Mouse (Mus musculus) midbrain, embryonic 12.5 days (tissue): Measurements from ENCODE around the gene Zfp646. TPM values are rescaled to one million over a fixed set of nuclear protein-coding genes. Genes with fewer than 3 reads are reported as not detected.

Experiments used
- ATAC-seq: fragments of 200-750 bp; cut with Nextera tagmentation; 2 replicates; pipeline ENCODE4 v1.8.0; 2017; ENCODE audit warnings: low read depth, moderate TSS enrichment, moderate library complexity; ENCODE audit not compliant: low FRiP score
- H3K27ac ChIP-seq: fragments of 300-500 bp; sonication (generic); replicated peaks from 2 replicates; pipeline ENCODE4 v1.5.1; 2016; ENCODE audit warnings: mild to moderate bottlenecking
- H3K27me3 ChIP-seq: fragments of 300-500 bp; sonication (generic); 2 replicates; pipeline ENCODE4 v1.6.1; 2016; ENCODE audit warnings: mild to moderate bottlenecking
- H3K36me3 ChIP-seq: fragments of 300-500 bp; sonication (generic); 2 replicates; pipeline ENCODE4 v1.6.1; 2016
- H3K4me1 ChIP-seq: fragments of 300-500 bp; sonication (generic); 2 replicates; pipeline ENCODE4 v1.6.1; 2016
- H3K4me2 ChIP-seq: fragments of 300-500 bp; sonication (generic); replicated peaks from 2 replicates; pipeline ENCODE4 v1.6.1; 2016; ENCODE audit warnings: mild to moderate bottlenecking, moderate library complexity
- H3K4me3 ChIP-seq: fragments of 300-500 bp; sonication (generic); 2 replicates; pipeline ENCODE4 v1.5.1; 2016; ENCODE audit warnings: mild to moderate bottlenecking
- H3K9ac ChIP-seq: fragments of 300-500 bp; sonication (generic); replicated peaks from 2 replicates; pipeline ENCODE4 v1.6.1; 2016; ENCODE audit warnings: mild to moderate bottlenecking, moderate library complexity
- H3K9me3 ChIP-seq: fragments of 300-500 bp; sonication (generic); 2 replicates; pipeline ENCODE4 v1.6.1; 2016; ENCODE audit warnings: mild to moderate bottlenecking
- WGBS: fragments of 180-500 bp; shearing (Covaris S2); methylation state at CpG from one replicate; pipeline ENCODE4 v1.1.7; 2016; 5-methylcytosine and 5-hydroxymethylcytosine counted together
- polyA plus RNA-seq: library from polyadenylated mRNA; unstranded; fragments of >200 nt; fragmentation: Nextera tagmentation; extraction: Ambion mirVana; gene quantifications from 2 replicates; pipeline ENCODE4 v1.2.1, GENCODE M21; 2016

The Zfp646 gene
- polyA plus RNA-seq, 1 experiment from 2014 or later, result 22.5 TPM

DNA sequence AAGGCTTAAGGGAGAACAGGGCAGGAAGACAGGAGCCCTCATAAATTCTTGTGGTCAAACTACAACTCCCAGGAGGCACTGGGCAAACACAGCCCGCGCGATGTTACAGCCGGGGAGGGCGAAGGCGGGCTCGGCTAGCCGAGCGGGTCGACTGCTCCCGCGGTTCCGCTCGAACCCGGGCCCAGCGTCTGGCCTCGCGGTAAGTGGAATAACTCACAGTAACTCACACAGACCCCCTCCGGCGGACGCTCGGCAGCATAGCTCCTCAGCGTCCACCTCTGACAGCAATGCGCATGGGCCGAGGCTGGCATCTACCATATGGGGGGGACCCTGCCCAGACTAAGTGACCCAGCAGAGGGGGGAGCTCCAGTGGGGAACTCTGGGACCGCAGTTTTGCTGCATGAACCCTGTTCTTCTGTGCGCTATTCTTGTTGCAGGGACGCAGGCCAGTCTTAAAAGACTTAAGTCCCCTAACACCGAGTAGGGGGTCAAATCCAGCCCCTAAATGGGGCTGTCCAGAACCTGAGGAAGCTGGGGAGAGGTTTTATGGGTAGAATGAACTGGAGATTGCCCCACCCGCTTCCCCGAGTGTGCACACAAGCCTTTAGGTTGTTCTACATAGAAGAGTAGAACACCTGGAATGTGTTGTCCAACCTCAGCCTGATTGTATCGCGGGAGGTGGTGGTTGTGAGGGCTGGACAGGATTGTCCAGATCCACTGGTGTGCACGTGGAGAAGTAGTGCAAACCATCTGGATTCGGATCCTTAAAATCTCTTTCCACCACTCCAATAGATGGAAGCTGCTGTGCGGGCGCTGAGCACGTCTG lies 28.2 kb downstream of the Zfp646 start, which contains the start of gene Bckdk:
TSS of gene Bckdk (plus strand) at position 112 of the 826 bp plus-strand sequence.
- H3K27me3 ChIP-seq, result no peaks in the 10 kb centered on the region
- H3K4me1 ChIP-seq, result peaks cover 13% of the 10 kb centered on the region
- H3K4me2 ChIP-seq, result peak within 1 kb of the TSS; percentile 82
- 10% methylated on average over 38 of the region's 38 CpGs for WGBS
- H3K9ac ChIP-seq, result peak within 1 kb of the TSS; percentile 77
- H3K36me3 ChIP-seq, result peaks cover 40% of the 10 kb centered on the region
- no peaks in the 10 kb centered on the region for H3K9me3 ChIP-seq
- peak; percentile 92 for ATAC-seq
- peak within 1 kb of the TSS; percentile 75 for H3K27ac ChIP-seq
- peak within 1 kb of the TSS; percentile 75 for H3K4me3 ChIP-seq

DNA sequence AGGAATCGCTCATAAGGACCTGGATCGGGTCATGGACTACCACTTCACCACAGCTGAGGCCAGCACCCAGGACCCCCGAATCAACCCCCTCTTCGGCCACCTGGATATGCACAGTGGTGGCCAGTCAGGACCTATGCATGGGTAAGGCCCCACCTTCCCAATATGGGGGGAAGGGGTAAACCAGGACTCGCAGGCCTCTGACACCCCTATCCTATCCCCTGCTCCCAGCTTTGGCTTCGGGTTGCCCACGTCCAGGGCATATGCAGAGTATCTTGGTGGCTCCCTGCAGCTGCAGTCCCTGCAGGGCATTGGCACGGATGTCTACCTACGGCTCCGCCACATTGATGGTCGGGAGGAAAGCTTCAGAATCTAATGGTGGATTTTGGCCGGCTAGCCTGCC lies 31.9 kb downstream of the Zfp646 start:
- Histone ChIP-seq H3K4me3 (no peak overlapping the region), H3K27ac (no peak overlapping the region), H3K9me3 (no peaks in the 10 kb centered on the region), H3K9ac (no peak overlapping the region), H3K36me3 (peaks cover 41% of the 10 kb centered on the region), H3K4me1 (peaks cover 21% of the 10 kb centered on the region), H3K27me3 (no peaks in the 10 kb centered on the region), H3K4me2 (no peak overlapping the region)
- ATAC-seq, result no peak
- 95% methylated on average over 12 of the region's 12 CpGs for WGBS

DNA sequence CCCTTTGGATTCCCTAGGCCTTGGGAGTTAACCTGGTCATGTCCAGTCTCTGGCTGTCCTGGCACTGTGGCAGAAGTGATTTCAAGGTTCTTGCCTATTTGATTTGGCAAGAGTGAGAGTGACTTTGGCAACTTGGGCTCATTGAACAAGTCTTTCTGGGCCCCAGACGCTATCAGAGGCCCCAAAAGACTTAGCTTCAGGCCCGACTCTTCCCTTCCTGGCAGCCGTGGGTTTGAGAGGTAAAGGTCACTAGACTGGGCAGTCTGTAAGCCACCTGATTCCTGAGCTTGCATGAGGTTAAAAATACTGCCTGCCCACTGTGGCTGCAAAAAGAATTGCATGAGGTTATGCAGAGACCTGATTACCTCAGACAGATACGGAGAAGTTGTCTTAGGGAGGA lies 32.6 kb downstream of the Zfp646 start:
- H3K27me3 ChIP-seq, result no peaks in the 10 kb centered on the region
- H3K4me3 ChIP-seq, result no peak overlapping the region
- H3K4me2 ChIP-seq, result no peak overlapping the region
- 92% methylated on average over 4 of the region's 4 CpGs for WGBS
- no peak overlapping the region for H3K9ac ChIP-seq
- H3K27ac ChIP-seq, result no peak overlapping the region
- peaks cover 25% of the 10 kb centered on the region for H3K4me1 ChIP-seq
- no peaks in the 10 kb centered on the region for H3K9me3 ChIP-seq
- H3K36me3 ChIP-seq, result peaks cover 41% of the 10 kb centered on the region
- no peak for ATAC-seq

DNA sequence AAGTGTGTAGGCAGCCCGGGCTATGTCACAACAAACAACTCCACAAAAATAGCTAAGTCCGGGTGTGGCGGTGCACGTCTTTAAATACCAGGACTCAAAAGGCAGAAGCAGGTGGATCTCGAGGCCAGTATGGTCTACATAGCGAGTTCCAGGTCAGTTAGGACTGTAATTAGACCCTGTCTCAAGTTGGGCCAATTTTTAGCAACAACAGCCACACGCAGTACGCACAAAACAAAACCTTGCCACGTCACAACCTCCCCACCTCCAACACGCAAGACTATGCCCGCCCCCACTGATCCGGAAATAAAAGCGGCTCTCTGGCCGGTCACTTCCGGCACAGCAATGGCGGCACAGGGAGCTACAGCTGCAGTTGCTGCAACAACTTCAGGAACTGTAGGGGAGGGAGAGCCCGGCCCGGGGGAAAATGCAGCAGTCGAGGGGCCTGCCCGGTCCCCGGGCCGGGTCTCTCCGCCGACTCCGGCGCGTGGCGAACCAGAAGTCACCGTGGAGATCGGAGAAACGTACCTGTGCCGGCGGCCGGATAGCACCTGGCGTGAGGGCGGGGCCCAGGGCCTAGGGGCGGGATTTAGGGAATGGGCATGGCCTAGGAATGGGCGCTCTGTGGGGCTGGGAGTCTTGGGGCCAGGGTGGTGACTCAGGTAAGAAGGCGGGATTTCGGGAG lies 36.3 kb downstream of the Zfp646 start, which contains the start of gene Kat8:
TSS of gene Kat8 (plus strand) at position 327 of the 682 bp plus-strand sequence.
- 1% methylated on average over 40 of the region's 40 CpGs for WGBS
- Histone ChIP-seq H3K4me2 (peak within 1 kb of the TSS; percentile 78), H3K27ac (peak within 1 kb of the TSS; percentile 76), H3K9ac (peak within 1 kb of the TSS; percentile 85), H3K36me3 (peaks cover 45% of the 10 kb centered on the region), H3K9me3 (no peaks in the 10 kb centered on the region), H3K4me1 (peaks cover 12% of the 10 kb centered on the region), H3K27me3 (no peaks in the 10 kb centered on the region), H3K4me3 (peak within 1 kb of the TSS; percentile 99)
- ATAC-seq, result peak; percentile 95

GRCm38 (mm10) chr7:127912938-127913337 lies 36.9 kb downstream of the Zfp646 start:
- H3K27ac ChIP-seq, result no peak overlapping the region
- H3K4me3 ChIP-seq, result peak overlapping the region; percentile 99
- peaks cover 12% of the 10 kb centered on the region for H3K4me1 ChIP-seq
- no peaks in the 10 kb centered on the region for H3K9me3 ChIP-seq
- no peak for ATAC-seq
- 31% methylated on average over 4 of the region's 4 CpGs for WGBS
- peak overlapping the region; percentile 78 for H3K4me2 ChIP-seq
- H3K27me3 ChIP-seq, result no peaks in the 10 kb centered on the region
- peak overlapping the region; percentile 85 for H3K9ac ChIP-seq
- H3K36me3 ChIP-seq, result peaks cover 43% of the 10 kb centered on the region

DNA sequence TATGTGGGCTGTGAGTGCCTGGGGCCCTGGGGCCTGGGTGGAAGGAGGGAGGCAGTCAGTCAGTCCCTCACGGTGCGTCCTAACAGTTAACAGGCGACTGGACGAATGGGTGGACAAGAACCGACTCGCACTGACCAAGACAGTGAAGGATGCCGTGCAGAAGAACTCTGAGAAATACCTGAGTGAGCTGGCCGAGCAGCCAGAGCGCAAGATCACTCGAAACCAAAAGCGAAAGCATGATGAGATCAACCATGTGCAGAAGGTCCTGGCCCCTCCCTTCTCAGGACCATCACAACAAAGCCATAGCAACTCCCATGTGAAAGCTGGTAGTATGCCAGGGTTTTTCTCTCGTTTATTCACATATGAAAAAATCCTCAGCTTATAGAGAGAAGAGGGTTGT lies 39.3 kb downstream of the Zfp646 start:
- ATAC-seq, result no peak
- no peaks in the 10 kb centered on the region for H3K9me3 ChIP-seq
- H3K4me3 ChIP-seq, result no peak overlapping the region
- no peak overlapping the region for H3K9ac ChIP-seq
- H3K27ac ChIP-seq, result no peak overlapping the region
- WGBS, result 93% methylated on average over 12 of the region's 12 CpGs
- peaks cover 29% of the 10 kb centered on the region for H3K36me3 ChIP-seq
- H3K4me2 ChIP-seq, result no peak overlapping the region
- peaks cover 12% of the 10 kb centered on the region for H3K4me1 ChIP-seq
- H3K27me3 ChIP-seq, result no peaks in the 10 kb centered on the region

- ATAC-seq, result no peak
- H3K4me1 ChIP-seq, result peaks cover under 1% of the 10 kb centered on the region; the same call in 1 of the 2 replicates
- H3K36me3 ChIP-seq, result peaks cover 48% of the 10 kb centered on the region
- H3K27ac ChIP-seq, result no peak overlapping the region
- H3K4me3 ChIP-seq, result no peak overlapping the region
- H3K9ac ChIP-seq, result no peak overlapping the region
- H3K4me2 ChIP-seq, result no peak overlapping the region
- no peaks in the 10 kb centered on the region for H3K9me3 ChIP-seq
- H3K27me3 ChIP-seq, result no peaks in the 10 kb centered on the region
- WGBS, result 58% methylated on average over 3 of the region's 3 CpGs
These were observed 42.2 kb downstream of the Zfp646 start for GRCm38 (mm10) chr7:127918203-127918602.

- no peak for ATAC-seq
- no peak overlapping the region for H3K27ac ChIP-seq
- H3K4me1 ChIP-seq, result no peaks in the 10 kb centered on the region
- H3K4me2 ChIP-seq, result no peak overlapping the region
- no peak overlapping the region for H3K9ac ChIP-seq
- H3K9me3 ChIP-seq, result no peaks in the 10 kb centered on the region
- H3K27me3 ChIP-seq, result no peaks in the 10 kb centered on the region
- H3K4me3 ChIP-seq, result no peak overlapping the region
- WGBS, result 77% methylated on average over 7 of the region's 7 CpGs
- H3K36me3 ChIP-seq, result peaks cover 56% of the 10 kb centered on the region
These were observed 43.3 kb downstream of the Zfp646 start for GRCm38 (mm10) chr7:127919290-127919689.

- Histone ChIP-seq H3K9ac (no peak overlapping the region), H3K36me3 (peaks cover 60% of the 10 kb centered on the region), H3K4me2 (no peak overlapping the region), H3K4me1 (no peaks in the 10 kb centered on the region), H3K27ac (no peak overlapping the region), H3K27me3 (no peaks in the 10 kb centered on the region), H3K4me3 (no peak overlapping the region), H3K9me3 (no peaks in the 10 kb centered on the region)
- ATAC-seq, result no peak
- WGBS, result 69% methylated on average over 8 of the region's 8 CpGs
These were observed 45.5 kb downstream of the Zfp646 start for GRCm38 (mm10) chr7:127921516-127921915.

DNA sequence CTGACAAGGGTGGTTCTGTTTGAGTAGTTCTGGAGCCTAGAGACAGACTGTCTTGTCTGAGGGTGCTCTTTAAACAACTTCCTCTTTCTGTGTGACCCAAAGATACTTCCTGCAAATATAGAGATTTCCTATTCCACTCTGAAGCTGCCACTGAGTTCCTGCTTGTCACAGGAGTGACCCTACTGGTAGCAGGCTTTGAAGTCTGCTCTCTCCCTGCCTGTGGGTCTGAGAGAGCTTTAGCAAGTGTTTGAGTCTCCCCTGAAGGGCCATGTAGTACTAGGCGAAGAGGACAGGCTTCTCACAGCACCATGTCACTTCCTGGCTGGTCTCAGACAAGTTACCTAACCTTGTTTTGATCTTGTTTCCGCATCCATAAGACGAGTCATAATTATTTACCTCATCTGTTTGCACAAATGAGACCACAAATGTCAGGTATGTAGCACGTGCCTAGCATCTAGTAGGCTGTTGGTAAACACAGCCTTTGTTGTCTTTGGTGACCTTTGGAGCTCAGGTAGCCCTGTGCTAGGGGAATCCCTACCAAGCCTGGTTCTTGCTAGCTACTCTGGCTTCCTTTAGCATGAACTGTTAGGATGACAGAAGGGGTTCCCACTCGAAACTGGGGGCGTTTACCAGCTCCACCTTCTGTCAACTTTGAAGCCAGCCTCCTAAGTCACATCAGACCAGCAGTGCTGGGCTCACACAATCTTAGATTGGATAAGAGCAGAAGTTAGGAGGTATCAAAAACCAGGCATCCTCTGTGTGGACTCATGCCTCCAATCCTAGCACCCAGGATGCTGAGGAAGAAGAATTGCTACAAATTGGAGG lies 46.6 kb downstream of the Zfp646 start:
- Histone ChIP-seq H3K27me3 (peaks cover 4% of the 10 kb centered on the region), H3K4me1 (no peaks in the 10 kb centered on the region), H3K9ac (no peak overlapping the region), H3K4me3 (no peak overlapping the region), H3K4me2 (no peak overlapping the region), H3K36me3 (peaks cover 52% of the 10 kb centered on the region), H3K27ac (no peak overlapping the region), H3K9me3 (no peaks in the 10 kb centered on the region)
- no peak for ATAC-seq
- 82% methylated on average over 6 of the region's 6 CpGs for WGBS

- H3K4me3 ChIP-seq, result no peak overlapping the region
- H3K4me2 ChIP-seq, result no peak overlapping the region
- no peak for ATAC-seq
- 88% methylated on average over 5 of the region's 5 CpGs for WGBS
- H3K9ac ChIP-seq, result no peak overlapping the region
- H3K36me3 ChIP-seq, result peaks cover 52% of the 10 kb centered on the region
- H3K4me1 ChIP-seq, result no peaks in the 10 kb centered on the region
- H3K9me3 ChIP-seq, result no peaks in the 10 kb centered on the region
- H3K27ac ChIP-seq, result no peak overlapping the region
- peaks cover 14% of the 10 kb centered on the region for H3K27me3 ChIP-seq
These were observed 47.7 kb downstream of the Zfp646 start for GRCm38 (mm10) chr7:127923714-127924113.
